Mouse (Mus musculus) embryonic facial prominence, embryonic 12.5 days (tissue): ENCODE results near the gene Lhx5. TPM values are rescaled to one million over a fixed set of nuclear protein-coding genes. Genes with fewer than 3 reads are reported as not detected.
A peak's percentile ranks its signal among the peaks of the same experiment; 100 is the strongest.

Source experiments
- ATAC-seq: fragments of 200-750 bp; cut with Nextera tagmentation; 2 replicates; pipeline ENCODE4 v1.8.0; 2017; ENCODE audit not compliant: insufficient number of reproducible peaks, insufficient read depth, low FRiP score, low TSS enrichment
- H3K27ac ChIP-seq: fragments of 300-500 bp; sonication (generic); 2 replicates; pipeline ENCODE4 v1.5.1; 2016; ENCODE audit warnings: mild to moderate bottlenecking
- H3K27me3 ChIP-seq: fragments of 300-500 bp; sonication (generic); 2 replicates; pipeline ENCODE4 v1.6.1; 2016; ENCODE audit warnings: mild to moderate bottlenecking, moderate library complexity
- H3K36me3 ChIP-seq: fragments of 300-500 bp; sonication (generic); 2 replicates; pipeline ENCODE4 v1.6.1; 2016; ENCODE audit warnings: mild to moderate bottlenecking
- H3K4me1 ChIP-seq: fragments of 300-500 bp; sonication (generic); 2 replicates; pipeline ENCODE4 v1.6.1; 2016
- H3K4me2 ChIP-seq: fragments of 300-500 bp; sonication (generic); replicated peaks from 2 replicates; pipeline ENCODE4 v1.6.1; 2016; ENCODE audit warnings: mild to moderate bottlenecking, moderate library complexity
- H3K4me3 ChIP-seq: fragments of 300-500 bp; sonication (generic); 2 replicates; pipeline ENCODE4 v1.5.1; 2016; ENCODE audit warnings: mild to moderate bottlenecking
- H3K9ac ChIP-seq: fragments of 300-500 bp; sonication (generic); 2 replicates; pipeline ENCODE4 v1.6.1; 2016; ENCODE audit warnings: mild to moderate bottlenecking, moderate library complexity
- H3K9me3 ChIP-seq: fragments of 300-500 bp; sonication (generic); 2 replicates; pipeline ENCODE4 v1.6.1; 2016; ENCODE audit warnings: mild to moderate bottlenecking, moderate library complexity
- WGBS: fragments of 180-500 bp; shearing (Covaris S2); methylation state at CpG from one replicate; pipeline ENCODE4 v1.1.7; 2016; 5-methylcytosine and 5-hydroxymethylcytosine counted together
- polyA plus RNA-seq: library from polyadenylated mRNA; unstranded; fragments of >200 nt; fragmentation: Nextera tagmentation; extraction: Ambion mirVana; gene quantifications from 2 replicates; pipeline ENCODE4 v1.2.1, GENCODE M21; 2016

The Lhx5 gene
- polyA plus RNA-seq, 1 experiment from 2014 or later: 0.96 TPM

- Histone ChIP-seq H3K36me3 (no peaks in the 10 kb centered on the region), H3K27ac (no peak overlapping the region), H3K4me2 (peak overlapping the region; percentile 36), H3K4me3 (peak overlapping the region; percentile 18; the same call in 1 of the 2 replicates), H3K27me3 (peaks cover 83% of the 10 kb centered on the region), H3K4me1 (peaks cover 18% of the 10 kb centered on the region; the same call in 1 of the 2 replicates), H3K9ac (no peak overlapping the region), H3K9me3 (no peaks in the 10 kb centered on the region)
- WGBS: 8% methylated on average over 14 of the region's 14 CpGs
- ATAC-seq: no peak
Measured at GRCm38 (mm10) chr5:120440733-120441132, 9.2 kb downstream of the Lhx5 start.

- ATAC-seq: no peak
- no peaks in the 10 kb centered on the region for H3K36me3 ChIP-seq
- H3K4me2 ChIP-seq: no peak overlapping the region
- H3K9ac ChIP-seq: no peak overlapping the region
- no peaks in the 10 kb centered on the region for H3K9me3 ChIP-seq
- H3K4me1 ChIP-seq: no peaks in the 10 kb centered on the region
- H3K4me3 ChIP-seq: no peak overlapping the region
- peaks cover 27% of the 10 kb centered on the region for H3K27me3 ChIP-seq
- WGBS: 47% methylated on average over 13 of the region's 13 CpGs
- H3K27ac ChIP-seq: no peak overlapping the region
Measured at GRCm38 (mm10) chr5:120447305-120447704, 15.8 kb downstream of the Lhx5 start.

- no peaks in the 10 kb centered on the region for H3K36me3 ChIP-seq
- no peak overlapping the region for H3K4me2 ChIP-seq
- peaks cover 22% of the 10 kb centered on the region; the same call in 1 of the 2 replicates for H3K27me3 ChIP-seq
- no peaks in the 10 kb centered on the region for H3K9me3 ChIP-seq
- ATAC-seq: no peak
- 73% methylated on average over 14 of the region's 14 CpGs for WGBS
- no peak overlapping the region for H3K4me3 ChIP-seq
- no peaks in the 10 kb centered on the region for H3K4me1 ChIP-seq
- H3K27ac ChIP-seq: no peak overlapping the region
- H3K9ac ChIP-seq: no peak overlapping the region
Measured at GRCm38 (mm10) chr5:120454756-120455337, 23.3 kb downstream of the Lhx5 start.

- Histone ChIP-seq H3K27me3 (peaks cover 20% of the 10 kb centered on the region; the same call in 1 of the 2 replicates), H3K27ac (no peak overlapping the region), H3K9ac (no peak overlapping the region), H3K36me3 (no peaks in the 10 kb centered on the region), H3K4me2 (no peak overlapping the region), H3K9me3 (no peaks in the 10 kb centered on the region), H3K4me3 (no peak overlapping the region), H3K4me1 (no peaks in the 10 kb centered on the region)
- no peak for ATAC-seq
- WGBS: 38% methylated on average over 1 of the region's 1 CpGs
Measured at GRCm38 (mm10) chr5:120456253-120456652, 24.8 kb downstream of the Lhx5 start.

- no peak for ATAC-seq
- 49% methylated on average over 7 of the region's 7 CpGs for WGBS
- Histone ChIP-seq H3K27me3 (peaks cover 22% of the 10 kb centered on the region; the same call in 1 of the 2 replicates), H3K4me3 (no peak overlapping the region), H3K4me2 (no peak overlapping the region), H3K9me3 (no peaks in the 10 kb centered on the region), H3K4me1 (no peaks in the 10 kb centered on the region), H3K36me3 (no peaks in the 10 kb centered on the region), H3K27ac (no peak overlapping the region), H3K9ac (no peak overlapping the region)
Measured at GRCm38 (mm10) chr5:120456841-120457554, 25.5 kb downstream of the Lhx5 start.

- no peak for ATAC-seq
- Histone ChIP-seq H3K4me2 (no peak overlapping the region), H3K4me3 (no peak overlapping the region), H3K27ac (no peak overlapping the region), H3K27me3 (peaks cover 23% of the 10 kb centered on the region; the same call in 1 of the 2 replicates), H3K36me3 (no peaks in the 10 kb centered on the region), H3K4me1 (no peaks in the 10 kb centered on the region), H3K9me3 (no peaks in the 10 kb centered on the region), H3K9ac (no peak overlapping the region)
- 6% methylated on average over 9 of the region's 9 CpGs for WGBS
Measured at GRCm38 (mm10) chr5:120457628-120458027, 26.1 kb downstream of the Lhx5 start.

- Histone ChIP-seq H3K27ac (no peak overlapping the region), H3K4me3 (no peak overlapping the region), H3K4me2 (no peak overlapping the region), H3K27me3 (peaks cover 27% of the 10 kb centered on the region; the same call in 1 of the 2 replicates), H3K9ac (no peak overlapping the region), H3K36me3 (no peaks in the 10 kb centered on the region), H3K4me1 (no peaks in the 10 kb centered on the region), H3K9me3 (no peaks in the 10 kb centered on the region)
- 77% methylated on average over 10 of the region's 10 CpGs for WGBS
- ATAC-seq: no peak
Measured at GRCm38 (mm10) chr5:120459133-120459532, 27.6 kb downstream of the Lhx5 start.

GRCm38 (mm10) chr5:120461902-120462301 is 30.4 kb downstream of the Lhx5 start:
- Histone ChIP-seq H3K9me3 (no peaks in the 10 kb centered on the region), H3K4me3 (no peak overlapping the region), H3K27me3 (peaks cover 17% of the 10 kb centered on the region; the same call in 1 of the 2 replicates), H3K36me3 (no peaks in the 10 kb centered on the region), H3K9ac (no peak overlapping the region), H3K4me1 (no peaks in the 10 kb centered on the region), H3K4me2 (no peak overlapping the region), H3K27ac (no peak overlapping the region)
- ATAC-seq: no peak
- WGBS: 79% methylated on average over 15 of the region's 15 CpGs

- no peak for ATAC-seq
- Histone ChIP-seq H3K4me3 (no peak overlapping the region), H3K36me3 (no peaks in the 10 kb centered on the region), H3K9ac (no peak overlapping the region), H3K4me1 (no peaks in the 10 kb centered on the region), H3K27ac (no peak overlapping the region), H3K27me3 (peaks cover 8% of the 10 kb centered on the region; the same call in 1 of the 2 replicates), H3K4me2 (no peak overlapping the region), H3K9me3 (no peaks in the 10 kb centered on the region)
- 77% methylated on average over 4 of the region's 4 CpGs for WGBS
Measured at GRCm38 (mm10) chr5:120464321-120464720, 32.8 kb downstream of the Lhx5 start.

GRCm38 (mm10) chr5:120465062-120465461 is 33.6 kb downstream of the Lhx5 start:
- Histone ChIP-seq H3K36me3 (no peaks in the 10 kb centered on the region), H3K4me1 (no peaks in the 10 kb centered on the region), H3K9ac (no peak overlapping the region), H3K4me2 (no peak overlapping the region), H3K4me3 (no peak overlapping the region), H3K27me3 (peaks cover 8% of the 10 kb centered on the region; the same call in 1 of the 2 replicates), H3K9me3 (no peaks in the 10 kb centered on the region), H3K27ac (no peak overlapping the region)
- no peak for ATAC-seq
- WGBS: 44% methylated on average over 5 of the region's 5 CpGs

GRCm38 (mm10) chr5:120465860-120466259 is 34.4 kb downstream of the Lhx5 start:
- 89% methylated on average over 6 of the region's 6 CpGs for WGBS
- Histone ChIP-seq H3K4me1 (no peaks in the 10 kb centered on the region), H3K4me2 (no peak overlapping the region), H3K9ac (no peak overlapping the region), H3K9me3 (no peaks in the 10 kb centered on the region), H3K4me3 (no peak overlapping the region), H3K27me3 (peaks cover 8% of the 10 kb centered on the region; the same call in 1 of the 2 replicates), H3K36me3 (no peaks in the 10 kb centered on the region), H3K27ac (no peak overlapping the region)
- no peak for ATAC-seq

GRCm38 (mm10) chr5:120467026-120467425 is 35.5 kb downstream of the Lhx5 start:
- Histone ChIP-seq H3K27me3 (peaks cover 5% of the 10 kb centered on the region; the same call in 1 of the 2 replicates), H3K9me3 (no peaks in the 10 kb centered on the region), H3K27ac (no peak overlapping the region), H3K9ac (no peak overlapping the region), H3K4me2 (peak overlapping the region; percentile 21; the same call in 1 of the 2 replicates), H3K4me3 (no peak overlapping the region), H3K36me3 (no peaks in the 10 kb centered on the region), H3K4me1 (no peaks in the 10 kb centered on the region)
- no peak for ATAC-seq
- 8% methylated on average over 4 of the region's 4 CpGs for WGBS
